Mouse (Mus musculus) left cerebral cortex, postnatal 25 days (tissue): ENCODE results near the gene Pir. TPM values are rescaled to one million over a fixed set of nuclear protein-coding genes. Genes with fewer than 3 reads are reported as not detected.

Experiments used
- DNase-seq, 2 experiments: peaks; one replicate each; pipeline ENCODE4 v3.0.0; 2022; ENCODE audit warnings: low spot score in 2 of 2, mixed read lengths in 1 of 2
- intact Hi-C: fragments of 180-260 bp; cut with DNase I; formaldehyde crosslinking; loops from one replicate; pipeline ENCODE4 v1.15.1; 2025
- total RNA-seq, 2 experiments: library from RNA; stranded (reverse); gene quantifications; 2 replicates each; pipeline ENCODE4 v1.2.3; 2021

The Pir gene
- total RNA-seq, 2 experiments from 2014 or later = 4.0 to 6.1 TPM

DNA sequence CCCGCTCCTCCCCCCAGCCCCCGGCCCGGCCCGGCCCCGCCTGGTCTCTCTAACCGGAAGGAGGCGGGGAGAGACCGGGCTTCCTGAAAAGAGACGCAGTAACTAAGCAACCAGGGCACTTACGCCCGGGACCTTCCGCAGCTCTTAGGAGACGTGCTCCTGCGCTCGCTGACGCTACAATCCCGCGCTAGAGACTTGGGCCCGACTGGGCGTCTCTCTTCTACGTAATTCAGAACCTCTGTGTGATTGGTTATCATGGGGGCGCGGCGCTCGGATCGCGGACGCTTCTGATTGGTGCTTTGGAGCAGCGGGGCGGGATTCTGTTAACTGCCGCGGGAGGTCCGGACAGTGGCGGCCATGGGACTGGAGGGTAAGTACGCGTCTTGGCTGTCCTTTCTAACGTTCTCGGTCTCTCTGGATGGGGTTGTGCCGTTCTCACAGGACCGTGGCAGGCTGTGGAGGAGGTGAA is 150.3 kb downstream of the Pir start, which contains the start of gene Piga:
TSS of gene Piga (plus strand) at position 317 of the 469 bp plus-strand sequence.
- DNase-seq = peak; percentile 89 to 97
- intact Hi-C loops = loop anchor here (2.0 kb wide), 1 partner anchor 17 kb away; the partner anchor contains the start of gene Asb11

DNA sequence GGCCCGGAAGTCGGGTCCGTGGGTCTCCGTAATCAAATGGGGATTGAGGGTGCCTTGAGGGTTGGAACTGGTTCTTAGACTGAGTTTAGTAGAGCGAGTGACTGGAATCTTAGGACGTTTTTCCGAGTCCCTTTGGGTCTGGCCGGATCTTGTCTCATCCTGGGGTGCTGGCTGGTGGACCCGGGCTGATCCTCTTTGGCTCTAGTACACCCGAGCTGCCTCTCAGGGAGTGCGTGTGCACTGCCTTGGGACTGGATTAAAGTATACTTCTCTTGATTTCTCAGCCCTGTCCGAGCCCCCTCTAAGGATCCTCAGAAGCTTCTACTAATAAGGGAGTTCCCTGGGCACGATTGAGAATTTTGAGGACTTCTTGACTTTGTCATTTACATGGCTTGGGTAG is 150.8 kb downstream of the Pir start:
- intact Hi-C loops = loop anchor here (2.0 kb wide), 1 partner anchor 17 kb away; the partner anchor contains the start of gene Asb11
- no peak for DNase-seq

DNA sequence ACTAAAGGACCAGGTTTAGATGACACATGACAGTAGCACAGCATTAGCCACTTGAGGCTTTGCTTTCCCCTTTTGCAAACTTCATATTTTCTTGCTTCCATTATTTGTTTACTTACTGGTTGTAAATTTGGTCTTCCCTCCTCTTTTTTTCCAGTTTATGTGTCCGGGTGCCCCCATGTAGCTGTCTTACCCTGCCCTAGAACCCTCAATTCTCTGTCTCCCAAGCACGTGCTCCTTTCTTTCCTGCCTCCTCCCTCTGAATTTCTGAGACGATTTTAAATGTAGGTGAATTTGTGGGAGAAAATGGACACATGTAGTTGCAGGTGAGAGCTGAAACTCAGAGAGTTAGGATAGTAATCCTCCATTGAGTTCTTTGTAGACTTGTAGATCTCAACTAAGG is 151.3 kb downstream of the Pir start:
- intact Hi-C loops = no loop called here
- no peak for DNase-seq

Other genes with a start within 250 kb of the Pir start
- gene Car5b, start 241.4 kb upstream of the Pir start, total RNA-seq = 1 to 10 TPM; 3.0 to 3.1 TPM
- 10 to 100 TPM; 10.2 to 11.1 TPM for gene Siah1b, start 192.9 kb upstream of the Pir start, total RNA-seq
- not detected for gene Cltrn, start 180.5 kb upstream of the Pir start, total RNA-seq
- gene Ace2, start 130.0 kb upstream of the Pir start, total RNA-seq = 1 to 10 TPM; 1.8 to 2.1 TPM
- gene Bmx, start 11.2 kb upstream of the Pir start, total RNA-seq = 1 to 10 TPM in 1 of 2 experiments, under 1 TPM in 1; 0.80 to 1.0 TPM
- gene Vegfd, start 104.0 kb downstream of the Pir start, total RNA-seq = 1 to 10 TPM; 1.8 to 2.4 TPM
- 1 to 10 TPM; 6.0 to 6.7 TPM for gene Piga, start 150.4 kb downstream of the Pir start, total RNA-seq
- 1 to 10 TPM; 6.3 to 6.4 TPM for gene Asb11, start 167.6 kb downstream of the Pir start, total RNA-seq
- gene Asb9, start 237.0 kb downstream of the Pir start, total RNA-seq = not detected